Mouse (Mus musculus) hematopoietic stem cell, adult 5-6 weeks (primary cell): ENCODE measurements around the gene Agtpbp1. TPM values are rescaled to one million over a fixed set of nuclear protein-coding genes. Genes with fewer than 3 reads are reported as not detected.
A peak's percentile ranks its signal among the peaks of the same experiment; 100 is the strongest.
"Not testable (repeated sequence)": the region's sequence is repeated elsewhere in the genome, so short reads cannot be mapped to it uniquely, and the experiment has no call there.

Source experiments
- ATAC-seq, 2 experiments: fragments of 125-278 bp in 1 of 2; replicated peaks in 1 of 2; 2 replicates each; pipeline ENCODE4 v1.8.0; 2016 to 2017; ENCODE audit warnings: inconsistent platforms in 2 of 2, mild to moderate bottlenecking in 2 of 2, moderate number of reproducible peaks in 2 of 2, low read depth in 1 of 2, moderate TSS enrichment in 1 of 2; ENCODE audit not compliant: low FRiP score in 2 of 2, poor library complexity in 2 of 2, severe bottlenecking in 2 of 2, insufficient read depth in 1 of 2, low TSS enrichment in 1 of 2
- total RNA-seq: library from RNA; stranded (forward); fragments of 172-1452, 232-1000 nt; gene quantifications from 2 replicates; pipeline ENCODE4 v1.2.3, GENCODE M21; 2017

Agtpbp1 gene
- total RNA-seq, 1 experiment from 2014 or later: 42.8 TPM

GRCm38 (mm10) chr13:59508584-59508983, 76.4 kb downstream of the Agtpbp1 start:
- peak; percentile 43 to 62; a peak in 3 of 4 replicates for ATAC-seq

- ATAC-seq: no peak
Observed at GRCm38 (mm10) chr13:59506450-59506849, 78.6 kb downstream of the Agtpbp1 start.

GRCm38 (mm10) chr13:59505867-59506266, 79.2 kb downstream of the Agtpbp1 start:
- ATAC-seq: no peak

- ATAC-seq: no peak
Observed at GRCm38 (mm10) chr13:59503581-59503980, 81.4 kb downstream of the Agtpbp1 start.

- ATAC-seq: no peak
Observed at GRCm38 (mm10) chr13:59499831-59500230, 85.2 kb downstream of the Agtpbp1 start.

- no peak for ATAC-seq
Observed at GRCm38 (mm10) chr13:59499374-59499773, 85.7 kb downstream of the Agtpbp1 start.

- ATAC-seq: no peak
Observed at GRCm38 (mm10) chr13:59498191-59498590, 86.8 kb downstream of the Agtpbp1 start.

- ATAC-seq: no peak
Observed at GRCm38 (mm10) chr13:59495839-59496238, 89.2 kb downstream of the Agtpbp1 start.

GRCm38 (mm10) chr13:59494619-59495262, 90.3 kb downstream of the Agtpbp1 start:
- ATAC-seq: no peak

- ATAC-seq: no peak
Observed at GRCm38 (mm10) chr13:59490726-59491125, 94.3 kb downstream of the Agtpbp1 start.

- ATAC-seq: no peak
Observed at GRCm38 (mm10) chr13:59489143-59489542, 95.9 kb downstream of the Agtpbp1 start.

GRCm38 (mm10) chr13:59487287-59487686, 97.7 kb downstream of the Agtpbp1 start:
- no peak for ATAC-seq

- peak in 1 of 2 experiments; percentile 84; a peak in 2 of 4 replicates for ATAC-seq
Observed at GRCm38 (mm10) chr13:59486243-59486642, 98.8 kb downstream of the Agtpbp1 start.

GRCm38 (mm10) chr13:59485456-59485855, 99.6 kb downstream of the Agtpbp1 start:
- ATAC-seq: no peak

- ATAC-seq: no peak
Observed at GRCm38 (mm10) chr13:59481484-59481855, 103.6 kb downstream of the Agtpbp1 start.

- ATAC-seq: no peak
Observed at GRCm38 (mm10) chr13:59480599-59481483, 104.2 kb downstream of the Agtpbp1 start.

GRCm38 (mm10) chr13:59477928-59478327, 107.1 kb downstream of the Agtpbp1 start:
- ATAC-seq: not testable (repeated sequence)

- no peak for ATAC-seq
Observed at GRCm38 (mm10) chr13:59477451-59477850, 107.6 kb downstream of the Agtpbp1 start.
